Mouse (Mus musculus) spleen, adult 12 weeks (tissue): Measurements from ENCODE around the gene Snrk.
A peak's percentile ranks its signal among the peaks of the same experiment; 100 is the strongest.

Source experiments
- DNase-seq: peaks from one replicate; pipeline ENCODE4 v3.0.0; 2022; ENCODE audit warnings: low spot score

Snrk gene

GRCm38 (mm10) chr9:122183074-122183473 is 66.0 kb downstream of the Snrk start:
- no peak for DNase-seq

- DNase-seq, result no peak
These were observed 67.3 kb downstream of the Snrk start for GRCm38 (mm10) chr9:122184329-122184728.

- peak; percentile 17 for DNase-seq
These were observed 68.0 kb downstream of the Snrk start for GRCm38 (mm10) chr9:122185061-122185460.

- no peak for DNase-seq
These were observed 68.9 kb downstream of the Snrk start for GRCm38 (mm10) chr9:122185953-122186352.

DNA sequence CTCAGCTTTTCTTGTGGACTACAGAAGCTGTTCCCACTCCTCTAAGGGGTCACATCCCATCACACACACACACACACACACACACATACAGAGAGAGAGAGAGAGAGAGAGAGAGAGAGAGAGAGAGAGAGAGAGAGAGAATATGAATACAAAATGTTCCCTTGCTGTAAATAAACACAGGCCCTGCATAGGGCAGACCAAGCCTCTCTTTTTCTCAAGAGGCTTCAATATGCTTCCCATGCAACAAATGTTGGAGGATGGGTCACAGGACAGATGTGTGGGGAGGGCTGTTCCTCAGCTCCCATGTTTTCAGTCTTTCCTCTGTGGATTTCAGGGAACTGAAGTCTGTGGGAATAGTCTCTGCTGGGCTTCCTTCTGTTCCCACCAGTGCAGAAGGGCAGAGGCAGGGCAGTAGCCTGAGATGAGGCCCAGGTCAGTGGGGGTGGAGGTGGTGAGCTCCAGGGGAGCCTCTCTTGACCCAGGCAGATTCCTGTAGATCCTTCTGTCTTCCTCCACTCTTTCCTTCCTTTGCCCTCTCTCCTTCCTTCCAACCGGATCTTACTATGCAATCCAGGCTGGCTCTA is 69.7 kb downstream of the Snrk start:
- no peak for DNase-seq

DNA sequence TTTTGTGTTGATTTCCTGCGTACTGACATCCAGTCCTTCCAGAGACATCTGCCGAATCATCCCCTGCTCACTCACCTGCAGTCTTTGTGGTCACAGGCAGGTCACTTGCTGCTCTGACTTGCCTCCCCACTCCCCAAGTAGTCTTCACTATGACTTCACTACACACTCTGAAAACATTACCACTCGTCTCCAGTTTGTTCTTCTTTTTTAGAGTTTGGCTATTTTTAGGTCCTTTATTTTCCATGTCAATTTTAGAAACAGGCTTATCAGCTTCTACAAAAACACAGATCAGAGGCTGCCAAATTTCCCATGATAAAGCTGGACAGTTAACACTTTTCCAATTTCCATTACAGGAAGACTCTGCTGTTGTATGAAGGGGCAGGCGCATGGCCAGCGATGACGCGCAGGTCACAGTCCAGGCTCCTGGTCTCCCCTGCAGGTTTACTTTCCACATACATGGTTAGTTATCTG is 70.4 kb downstream of the Snrk start:
- no peak for DNase-seq

DNA sequence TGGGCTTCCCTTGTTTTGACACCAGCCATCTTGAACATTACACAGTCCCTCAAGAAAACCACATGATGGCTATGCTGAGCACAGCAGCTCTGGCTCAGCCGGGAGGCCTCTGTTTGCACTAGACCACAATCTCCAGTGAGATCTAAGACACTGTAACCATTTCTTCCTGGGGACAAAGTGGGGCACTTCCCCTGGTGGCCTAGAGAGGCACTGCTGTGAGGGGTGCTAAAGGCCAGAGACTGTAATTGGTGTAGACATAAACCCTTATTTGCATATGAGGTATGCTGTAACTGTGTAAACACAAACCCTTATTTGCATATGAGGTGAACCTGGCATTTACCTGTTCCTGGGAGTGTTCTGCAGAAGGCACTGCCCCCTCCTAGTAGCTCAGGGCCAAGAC is 71.7 kb downstream of the Snrk start:
- DNase-seq, result no peak

GRCm38 (mm10) chr9:122193361-122193760 is 76.3 kb downstream of the Snrk start:
- no peak for DNase-seq

DNA sequence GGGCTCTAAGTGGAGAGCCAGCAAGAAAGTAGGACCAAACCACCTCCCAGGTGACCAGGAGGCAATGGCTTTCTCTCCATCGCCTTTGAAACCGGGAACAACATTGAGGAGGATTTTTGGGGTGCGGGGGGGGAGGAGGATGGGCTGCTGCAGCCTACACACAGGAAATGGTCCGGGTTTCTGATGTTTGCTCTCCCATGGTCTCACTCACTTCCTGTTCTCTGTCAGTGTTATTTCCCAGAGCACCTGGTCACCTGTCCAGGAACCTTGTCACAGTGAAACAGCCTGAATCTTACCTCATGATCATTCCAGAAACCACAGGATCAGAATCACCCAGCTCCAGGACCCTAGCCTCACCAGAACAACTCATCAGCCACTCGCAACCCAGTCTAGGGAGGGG is 76.8 kb downstream of the Snrk start:
- DNase-seq, result no peak

DNA sequence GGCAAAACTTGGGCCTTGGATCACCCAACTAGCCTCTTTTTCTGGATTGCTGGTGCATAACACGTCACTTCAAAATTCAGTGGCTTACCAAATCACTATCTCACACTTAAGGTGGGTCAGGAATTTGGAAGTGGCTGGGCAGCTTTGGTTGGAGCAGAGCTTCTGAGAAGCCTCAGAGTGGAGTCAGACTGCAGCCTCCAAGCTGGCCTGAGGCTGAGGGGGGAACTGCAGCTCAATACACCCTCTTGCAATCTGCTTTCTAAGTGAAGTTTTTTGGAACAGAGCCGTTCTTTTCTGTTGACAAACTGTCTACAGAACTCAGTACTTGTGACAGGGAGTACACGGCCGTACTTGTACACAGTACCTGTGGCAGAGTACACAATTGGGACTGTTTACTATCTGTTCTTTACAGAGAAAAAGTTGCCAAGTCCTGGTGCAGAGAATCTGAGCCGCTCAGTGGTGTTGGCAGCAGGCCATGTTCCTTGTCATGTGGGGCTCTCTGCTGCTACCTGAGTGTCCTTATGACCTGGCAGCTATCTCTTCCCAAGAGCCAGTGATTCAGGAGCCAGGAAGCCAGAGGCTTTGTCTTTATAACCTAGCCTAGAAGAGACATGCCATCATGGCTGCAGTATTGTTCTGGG is 78.1 kb downstream of the Snrk start:
- no peak for DNase-seq

GRCm38 (mm10) chr9:122197021-122197420 is 80.0 kb downstream of the Snrk start:
- no peak for DNase-seq

DNA sequence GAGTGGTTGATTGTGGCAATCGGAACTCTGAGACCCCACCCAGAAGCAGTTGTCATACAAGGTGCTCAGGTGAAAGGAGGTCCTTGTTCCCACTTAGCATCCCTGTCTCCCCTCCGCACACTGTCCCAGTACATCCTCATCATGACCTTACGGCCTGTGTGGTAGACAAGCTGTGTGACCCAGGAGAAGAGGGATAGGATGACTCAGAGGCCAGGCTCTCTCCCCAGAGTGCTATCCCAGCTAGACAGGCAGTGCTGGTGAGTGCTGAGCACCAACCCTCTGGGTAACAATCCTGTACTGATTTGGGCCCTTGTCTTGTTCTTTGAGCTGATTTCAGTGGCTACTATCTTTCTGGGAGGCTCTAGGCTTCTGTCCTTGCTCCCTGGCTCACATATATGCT is 81.6 kb downstream of the Snrk start:
- DNase-seq, result no peak

GRCm38 (mm10) chr9:122199253-122199652 is 82.2 kb downstream of the Snrk start:
- no peak for DNase-seq

GRCm38 (mm10) chr9:122204508-122204907 is 87.4 kb downstream of the Snrk start:
- no peak for DNase-seq

DNA sequence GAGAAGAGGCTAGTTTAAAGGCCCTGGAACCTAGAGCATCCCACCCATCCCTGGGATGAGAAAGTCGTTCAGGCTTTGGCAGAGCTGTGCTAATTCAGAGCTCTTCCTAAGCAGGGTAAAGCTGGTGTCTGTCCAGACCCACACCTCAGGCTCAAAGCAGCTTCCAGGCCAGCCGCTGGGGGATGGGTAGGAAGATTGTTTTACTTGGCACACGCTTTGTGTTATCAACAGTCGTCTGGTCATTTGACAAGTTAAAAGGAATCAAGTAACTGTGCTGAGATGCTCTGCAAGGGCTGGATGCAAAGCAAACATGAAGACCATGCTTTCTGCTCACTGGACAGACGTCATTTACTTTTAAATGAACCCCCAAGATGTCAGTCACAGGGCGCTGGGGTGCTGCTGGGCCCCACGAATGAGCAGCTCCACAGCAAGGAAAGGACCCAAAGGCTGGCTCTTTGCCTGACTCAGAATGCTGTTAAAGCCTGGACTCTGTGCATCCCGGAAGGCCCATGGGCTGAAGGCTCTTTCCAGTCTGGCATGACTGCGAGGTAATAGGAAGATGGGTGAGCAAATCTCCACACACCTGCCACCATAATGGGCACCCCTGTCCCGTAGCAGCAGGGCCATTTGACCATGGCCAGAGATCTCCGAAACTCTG is 88.6 kb downstream of the Snrk start:
- no peak for DNase-seq

GRCm38 (mm10) chr9:122208311-122208710 is 91.2 kb downstream of the Snrk start:
- DNase-seq, result no peak

GRCm38 (mm10) chr9:122215118-122215517 is 98.1 kb downstream of the Snrk start:
- DNase-seq, result no peak

DNA sequence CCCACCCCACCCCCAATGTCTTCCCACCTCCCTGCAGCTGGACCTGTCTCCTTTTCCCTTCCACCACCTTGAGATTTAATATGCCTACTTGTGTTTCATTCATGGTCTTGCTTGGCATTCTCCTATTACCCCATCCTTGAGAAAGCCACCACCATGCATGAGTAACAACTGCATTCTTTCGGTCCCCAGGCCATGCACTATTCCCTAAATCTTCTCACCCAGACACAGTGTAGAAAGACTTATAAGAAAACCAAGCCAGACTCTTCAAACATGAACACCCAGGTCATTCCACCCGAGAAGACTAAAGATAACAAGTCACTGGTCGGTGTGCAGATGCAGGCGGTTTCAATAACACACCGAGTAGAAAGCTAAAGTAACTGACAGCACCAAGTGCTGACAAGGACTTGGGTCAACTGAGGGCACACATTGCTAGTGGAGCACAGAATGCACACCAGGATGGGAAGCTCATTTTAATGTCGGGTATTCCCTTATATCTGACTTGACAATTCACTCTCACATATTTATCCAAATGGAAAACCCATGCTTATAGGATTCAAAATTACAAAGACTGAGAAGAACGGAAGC is 100.0 kb downstream of the Snrk start:
- DNase-seq, result no peak
